Mouse (Mus musculus) myocyte (in vitro differentiated cells): ENCODE results near the gene Hes2.

Experiments used
- POLR2A ChIP-seq: IDR thresholded peaks from one replicate; pipeline ENCODE4 v1.6.1; 2011; ENCODE audit warnings: low read depth, mild to moderate bottlenecking, control low read depth, moderate library complexity; ENCODE audit not compliant: insufficient read length
- POLR2AphosphoS2 ChIP-seq: IDR thresholded peaks from one replicate; pipeline ENCODE4 v1.6.1; 2011; ENCODE audit warnings: low read depth, control low read depth; ENCODE audit not compliant: insufficient read length
- USF1 ChIP-seq: IDR thresholded peaks from one replicate; pipeline ENCODE4 v1.6.1; 2011; ENCODE audit warnings: low read depth, mild to moderate bottlenecking, control low read depth, moderate library complexity

DNA sequence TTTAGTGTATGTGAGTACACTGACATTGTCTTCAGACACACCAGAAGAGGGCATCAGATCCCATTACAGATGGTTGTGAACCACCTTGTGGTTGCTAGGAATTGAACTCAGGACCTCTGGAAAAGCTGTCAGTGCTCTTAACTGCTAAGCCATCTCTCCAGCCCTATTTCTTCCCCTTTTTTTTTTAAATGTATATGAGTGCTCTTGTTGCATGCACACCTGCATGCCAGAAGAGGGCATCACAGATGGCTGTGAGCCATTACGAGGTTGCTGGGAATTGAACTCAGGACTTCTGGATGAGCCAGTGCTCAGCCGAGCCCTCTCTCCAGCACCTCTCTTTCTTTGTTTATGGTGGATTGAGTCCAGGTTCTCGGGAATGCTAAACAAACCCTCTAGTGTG lies 49.2 kb upstream of the Hes2 start:
- no peak for TF ChIP-seq POLR2AphosphoS2
- TF ChIP-seq POLR2A, result no peak
- no peak for TF ChIP-seq USF1
